Mouse (Mus musculus) neural tube, embryonic 10.5 days (tissue): Measurements from ENCODE around the gene Trit1.

Experiments
- DNase-seq: peaks from one replicate; pipeline ENCODE4 v3.0.0-alpha.2; 2017; ENCODE audit warnings: low spot score; ENCODE audit errors: extremely low spot score

Gene Trit1

DNA sequence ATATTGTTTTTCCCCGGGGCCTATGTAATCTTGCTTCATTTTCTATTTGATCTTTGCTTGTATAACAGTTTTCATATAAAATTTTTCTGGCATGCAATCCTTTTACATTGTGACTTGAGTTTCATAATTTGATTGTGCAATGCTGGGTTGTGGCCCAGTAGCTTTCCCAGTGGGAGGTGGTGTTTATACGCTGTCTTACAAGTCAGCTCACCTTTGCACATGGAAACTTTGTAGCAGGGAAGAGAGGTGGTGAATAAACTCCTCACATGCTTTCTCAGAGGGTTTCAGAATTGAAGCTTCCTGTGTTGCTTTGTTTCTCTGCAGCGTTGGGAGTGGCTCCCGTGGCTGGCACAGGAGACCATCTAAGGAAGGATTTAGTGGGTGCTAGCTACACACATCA, 28.4 kb downstream of the Trit1 start:
- DNase-seq = no peak

DNA sequence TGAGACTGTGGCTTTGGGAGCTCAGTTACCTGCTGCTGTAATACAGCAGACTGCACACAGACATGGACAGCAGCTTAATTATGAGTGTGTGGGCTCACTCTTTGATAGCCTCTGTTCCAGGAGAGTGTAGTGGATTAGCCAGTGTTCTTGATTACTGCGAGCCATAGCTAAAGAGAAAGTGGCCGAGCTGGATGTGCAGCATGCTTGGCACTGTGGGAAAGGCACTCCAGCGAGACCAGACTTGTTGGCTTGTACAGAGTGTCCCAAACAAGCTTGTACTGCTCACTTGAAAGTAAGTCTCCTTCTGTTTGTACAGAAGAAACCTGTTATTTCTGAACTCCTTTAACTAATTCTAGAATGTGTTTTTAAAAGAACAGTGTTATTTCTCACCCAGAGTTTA, 29.9 kb downstream of the Trit1 start:
- DNase-seq = no peak

DNA sequence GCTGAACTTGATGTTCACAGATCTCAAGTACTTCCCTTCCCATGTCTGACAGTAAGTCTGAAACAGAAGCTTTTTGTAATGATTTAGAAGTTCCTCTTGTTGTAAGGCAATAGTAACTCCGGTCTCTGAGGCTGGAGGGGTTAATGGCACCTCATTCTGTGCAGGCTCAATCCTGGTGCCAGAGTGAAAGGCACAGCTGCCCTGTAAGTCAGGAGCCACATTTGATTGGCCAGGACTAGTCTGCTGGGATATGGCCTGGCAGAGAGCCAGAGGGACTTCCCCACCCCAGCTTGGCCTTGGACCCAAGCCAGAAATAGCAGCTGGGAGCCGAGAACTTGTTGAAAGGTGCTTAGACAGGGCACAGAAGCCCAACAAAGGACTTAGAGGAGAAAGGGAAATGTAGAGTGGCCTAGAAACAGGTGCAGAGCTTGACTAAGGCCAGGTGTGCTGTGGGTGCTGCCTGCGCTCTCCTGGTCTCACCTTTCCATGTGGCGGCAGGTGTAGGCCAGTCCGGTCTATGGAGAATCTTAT, 34.3 kb downstream of the Trit1 start:
- no peak for DNase-seq

DNA sequence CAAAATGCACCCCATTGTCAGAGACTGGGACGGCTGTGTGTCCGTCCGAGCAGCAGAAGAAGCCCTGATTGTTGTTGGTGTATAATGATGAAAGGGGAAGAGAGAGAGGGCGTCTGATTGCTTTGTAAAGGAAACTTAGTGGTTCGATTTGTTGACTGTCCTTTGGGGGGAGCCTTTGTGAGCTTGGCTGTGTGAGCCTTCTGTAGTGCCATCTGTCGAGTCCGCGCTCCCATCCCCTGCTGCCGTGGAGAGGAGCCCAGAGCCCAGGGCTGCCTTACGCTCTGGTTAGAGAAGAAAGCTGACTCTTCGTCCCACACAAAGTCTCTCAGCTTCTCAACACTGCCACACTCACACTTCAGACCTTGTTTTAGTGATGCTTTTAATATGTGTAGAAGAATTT, 36.8 kb downstream of the Trit1 start:
- DNase-seq = no peak

DNA sequence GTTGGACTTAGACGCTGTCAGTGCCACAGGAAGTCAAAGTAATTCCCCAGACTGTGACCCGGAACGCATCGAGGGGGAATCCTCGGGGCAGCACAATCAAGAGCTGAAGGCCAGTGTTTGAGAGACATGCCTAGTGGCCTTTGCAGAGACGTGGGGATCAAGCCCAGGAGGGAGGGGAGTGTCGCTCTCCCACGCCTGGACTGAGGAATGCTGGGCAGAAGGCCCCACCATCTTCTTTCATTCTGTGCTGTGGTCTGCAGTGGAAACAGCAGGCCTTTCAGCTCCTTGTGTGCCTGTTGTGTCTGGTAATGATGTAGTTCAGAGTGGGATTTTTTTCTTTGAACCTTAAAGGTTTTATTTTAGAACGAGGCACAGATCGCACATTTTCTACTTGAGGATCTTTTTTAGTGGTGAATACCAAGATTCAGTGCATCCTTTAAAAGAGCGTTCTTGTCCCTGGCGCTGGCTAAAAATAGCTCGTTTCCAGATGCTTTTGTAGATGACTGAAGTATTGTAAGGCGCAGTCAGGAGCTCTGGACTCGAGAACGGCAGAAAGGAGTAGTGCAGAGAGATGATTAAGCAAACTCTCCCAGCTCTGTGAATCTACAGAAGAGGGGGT, 37.9 kb downstream of the Trit1 start:
- DNase-seq = no peak

DNA sequence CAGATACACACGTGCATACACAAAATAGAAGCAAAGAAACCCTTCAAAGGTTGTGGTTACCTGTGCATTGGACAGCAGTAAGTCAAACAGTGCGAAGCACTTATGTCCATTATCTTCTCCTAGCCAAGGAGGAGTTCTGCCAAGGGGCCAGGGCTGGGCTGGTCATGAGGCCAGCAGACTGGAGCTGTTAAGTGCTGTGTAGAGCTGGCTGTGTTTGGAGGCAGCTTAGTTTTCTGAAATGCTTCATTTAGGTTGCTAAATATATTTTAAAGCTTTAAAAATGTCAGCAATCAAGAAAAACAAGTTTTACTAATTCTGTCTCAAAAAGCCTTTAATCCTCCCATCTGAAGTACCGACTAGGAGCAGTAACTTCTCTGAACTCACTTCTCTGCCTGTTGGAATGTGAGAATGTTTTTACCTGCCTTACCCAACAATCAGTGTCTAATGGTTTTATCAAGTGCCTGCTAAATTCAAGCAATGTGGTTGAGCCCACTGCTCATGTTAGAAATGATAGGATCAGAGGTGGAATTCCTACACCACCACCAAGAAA, 40.2 kb downstream of the Trit1 start:
- no peak for DNase-seq

GRCm38 (mm10) chr4:123057957-123058356, 41.6 kb downstream of the Trit1 start:
- DNase-seq = no peak

- no peak for DNase-seq
Observed at GRCm38 (mm10) chr4:123061744-123062143, 45.3 kb downstream of the Trit1 start.

- DNase-seq = no peak
Observed at GRCm38 (mm10) chr4:123068646-123069045, 52.2 kb downstream of the Trit1 start.

- peak; percentile 46 for DNase-seq
Observed at GRCm38 (mm10) chr4:123071266-123071966, 55.0 kb downstream of the Trit1 start.

DNA sequence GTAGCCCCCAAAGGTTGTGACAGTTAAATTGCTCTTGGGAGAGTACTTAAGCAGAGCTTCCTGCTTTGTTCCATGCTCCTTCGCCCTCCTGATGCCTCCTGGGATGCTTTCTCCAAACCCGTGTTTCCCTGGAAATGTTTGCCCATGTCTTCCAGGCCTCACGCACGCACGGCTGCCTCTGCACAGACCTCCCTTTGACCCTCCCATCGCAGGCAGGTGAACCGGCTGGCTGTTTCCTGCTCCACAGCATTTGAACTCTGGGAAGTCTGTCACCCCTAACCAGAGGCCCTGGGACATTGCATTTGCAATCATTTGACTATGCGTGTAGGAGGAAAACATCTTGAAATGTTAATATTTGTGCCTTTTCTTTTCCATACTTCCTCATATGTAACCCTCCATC, 60.5 kb downstream of the Trit1 start:
- no peak for DNase-seq

- DNase-seq = no peak
Observed at GRCm38 (mm10) chr4:123078231-123078630, 61.8 kb downstream of the Trit1 start.

GRCm38 (mm10) chr4:123080791-123081190, 64.4 kb downstream of the Trit1 start:
- DNase-seq = no peak

- peak; percentile 56 for DNase-seq
Observed at GRCm38 (mm10) chr4:123082283-123083163, 66.1 kb downstream of the Trit1 start.

- no peak for DNase-seq
Observed at GRCm38 (mm10) chr4:123083323-123083902, 67.0 kb downstream of the Trit1 start.

- no peak for DNase-seq
Observed at GRCm38 (mm10) chr4:123085290-123085689, 68.9 kb downstream of the Trit1 start.

DNA sequence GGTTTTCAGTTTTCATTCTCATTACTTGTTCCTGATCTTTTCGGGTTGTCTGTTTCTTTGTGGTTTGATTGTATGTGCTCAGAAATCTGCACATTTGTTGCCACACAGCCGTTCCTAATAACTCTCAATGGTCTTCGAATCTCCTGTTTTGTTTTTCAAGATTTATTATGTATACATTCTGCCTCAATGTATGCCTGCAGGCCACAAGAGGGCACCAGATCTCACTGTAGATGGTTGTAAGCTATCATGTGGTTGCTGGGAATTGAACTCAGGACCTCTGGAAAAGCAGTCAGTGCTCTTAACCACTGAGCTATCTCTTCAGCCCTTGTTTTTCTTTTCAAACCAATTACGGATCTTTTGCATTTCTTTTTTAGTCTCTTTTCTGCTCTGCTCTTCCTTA, 70.0 kb downstream of the Trit1 start:
- DNase-seq = no peak

DNA sequence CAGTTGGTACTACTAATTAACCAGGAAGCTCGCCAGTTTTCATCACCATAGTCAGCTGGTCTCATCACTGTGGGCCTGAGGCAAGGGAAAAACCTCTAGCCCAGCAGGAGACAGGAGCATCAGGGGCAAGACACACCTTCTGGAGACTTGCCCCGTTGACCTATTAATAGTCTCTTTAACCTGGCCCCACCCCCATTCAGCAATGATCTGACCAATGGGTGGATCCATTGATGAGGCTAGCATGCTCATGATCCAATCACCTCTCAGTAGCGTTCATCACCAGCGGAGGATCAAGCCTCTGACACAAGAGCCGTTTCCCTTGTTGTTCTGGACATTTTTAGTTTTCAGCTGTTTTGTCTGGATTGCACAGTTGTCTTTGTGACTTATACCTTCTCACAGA, 76.2 kb downstream of the Trit1 start:
- DNase-seq = no peak

DNA sequence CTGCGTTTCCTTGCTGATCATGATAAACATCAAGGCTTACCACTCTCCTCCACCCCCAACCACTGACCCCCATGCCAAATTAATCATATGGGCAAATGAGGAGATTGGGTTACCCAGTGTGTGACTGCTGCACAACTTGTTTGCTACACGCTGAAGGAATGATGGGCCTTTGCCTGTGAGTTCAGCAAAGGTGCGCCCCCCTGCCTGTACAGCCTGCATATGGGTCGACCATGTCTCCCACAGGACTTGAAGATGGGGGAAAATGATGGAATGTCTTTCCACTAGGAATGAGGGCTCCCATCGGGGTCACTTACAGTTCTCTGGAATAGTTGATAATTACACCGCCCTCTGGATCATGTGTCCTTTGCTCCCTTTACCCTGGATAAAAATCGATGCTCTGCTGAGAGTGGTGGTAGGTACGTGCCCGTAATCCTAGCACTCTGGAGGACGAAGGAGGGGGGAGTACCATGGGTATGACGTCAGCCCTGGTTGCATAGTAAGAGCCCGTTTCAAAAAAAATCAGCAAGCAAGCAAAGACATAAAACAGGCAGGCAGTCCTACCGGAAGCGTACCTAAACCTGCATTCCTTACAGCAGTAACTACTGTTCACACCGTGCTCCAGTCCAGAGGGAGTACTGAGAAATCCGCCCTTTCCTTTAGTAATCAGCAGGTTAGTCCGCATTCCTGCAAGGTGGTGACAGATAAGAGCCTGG, 76.8 kb downstream of the Trit1 start:
- DNase-seq = no peak

GRCm38 (mm10) chr4:123093869-123094268, 77.5 kb downstream of the Trit1 start:
- DNase-seq = no peak
